Mouse (Mus musculus): Measurements from ENCODE around the gene Gm6899. TPM values are rescaled to one million over a fixed set of nuclear protein-coding genes. Genes with fewer than 3 reads are reported as not detected.

Gene Gm6899
- not detected for total RNA-seq (2021)
- long read RNA-seq, experiment 1: 0 reads
- long read RNA-seq, experiment 2: 0 reads

GRCm38 (mm10) chr11:26593061-26594059, at the start of gene Gm6899, which contains the start of gene Vrk2:
Gm6899 (plus strand) TSS chr11:26593241.
Vrk2 (minus strand) TSS chr11:26593999.
- peak; percentile 86 for DNase-seq
- intact Hi-C loops (cut with DNase I; ENCODE audit: low total_unique reads): no loop called here

GRCm38 (mm10) chr11:26551551-26551950, 41.5 kb upstream of the Gm6899 start:
- intact Hi-C loops (cut with DNase I; ENCODE audit: low total_unique reads): no loop called here
- DNase-seq: no peak

GRCm38 (mm10) chr11:26585409-26586366, 7.4 kb upstream of the Gm6899 start:
- intact Hi-C loops (cut with DNase I; ENCODE audit: low total_unique reads): no loop called here
- no peak for DNase-seq

- DNase-seq: no peak
- intact Hi-C loops (cut with DNase I; ENCODE audit: low total_unique reads): no loop called here
Measured at GRCm38 (mm10) chr11:26586367-26587183, 6.5 kb upstream of the Gm6899 start.

- intact Hi-C loops (cut with DNase I; ENCODE audit: low total_unique reads): no loop called here
- no peak for DNase-seq
Measured at GRCm38 (mm10) chr11:26587184-26587524, 5.9 kb upstream of the Gm6899 start.

- intact Hi-C loops (cut with DNase I; ENCODE audit: low total_unique reads): no loop called here
Measured at GRCm38 (mm10) chr11:26592395-26593053, 517 bp upstream of the Gm6899 start.

GRCm38 (mm10) chr11:26594487-26594886, 1.4 kb downstream of the Gm6899 start:
- intact Hi-C loops (cut with DNase I; ENCODE audit: low total_unique reads): no loop called here

More at GRCm38 (mm10) chr11:26592395-26593053, 517 bp upstream of the Gm6899 start:
- DNase-seq: no peak

GRCm38 (mm10) chr11:26596186-26596585, 3.1 kb downstream of the Gm6899 start:
- DNase-seq: no peak
- intact Hi-C loops (cut with DNase I; ENCODE audit: low total_unique reads): no loop called here

More at GRCm38 (mm10) chr11:26594487-26594886, 1.4 kb downstream of the Gm6899 start:
- DNase-seq: no peak

GRCm38 (mm10) chr11:26597145-26597544, 4.1 kb downstream of the Gm6899 start:
- no peak for DNase-seq
- intact Hi-C loops (cut with DNase I; ENCODE audit: low total_unique reads): no loop called here

GRCm38 (mm10) chr11:26597761-26598160, 4.7 kb downstream of the Gm6899 start:
- intact Hi-C loops (cut with DNase I; ENCODE audit: low total_unique reads): no loop called here
- no peak for DNase-seq

GRCm38 (mm10) chr11:26598876-26599275, 5.8 kb downstream of the Gm6899 start:
- DNase-seq: no peak
- intact Hi-C loops (cut with DNase I; ENCODE audit: low total_unique reads): no loop called here

- intact Hi-C loops (cut with DNase I; ENCODE audit: low total_unique reads): no loop called here
- no peak for DNase-seq
Measured at GRCm38 (mm10) chr11:26600692-26601091, 7.7 kb downstream of the Gm6899 start.

GRCm38 (mm10) chr11:26601571-26602175, 8.6 kb downstream of the Gm6899 start:
- DNase-seq: no peak
- intact Hi-C loops (cut with DNase I; ENCODE audit: low total_unique reads): no loop called here

- DNase-seq: no peak
- intact Hi-C loops (cut with DNase I; ENCODE audit: low total_unique reads): no loop called here
Measured at GRCm38 (mm10) chr11:26604061-26604655, 11.1 kb downstream of the Gm6899 start.

- intact Hi-C loops (cut with DNase I; ENCODE audit: low total_unique reads): no loop called here
- no peak for DNase-seq
Measured at GRCm38 (mm10) chr11:26608795-26609194, 15.8 kb downstream of the Gm6899 start.

GRCm38 (mm10) chr11:26618475-26619223, 25.6 kb downstream of the Gm6899 start:
- DNase-seq: no peak
- intact Hi-C loops (cut with DNase I; ENCODE audit: low total_unique reads): no loop called here

GRCm38 (mm10) chr11:26622727-26623126, 29.7 kb downstream of the Gm6899 start:
- no peak for DNase-seq

More at GRCm38 (mm10) chr11:26622727-26623126, 29.7 kb downstream of the Gm6899 start:
- intact Hi-C loops (cut with DNase I; ENCODE audit: low total_unique reads): no loop called here

Measured in gastrocnemius, postnatal 14 days (tissue).